Mouse (Mus musculus) right cerebral cortex, postnatal 10 days (tissue): ENCODE data around the gene Arfrp1.
A peak's percentile ranks its signal among the peaks of the same experiment; 100 is the strongest.

ENCODE experiments used
- DNase-seq, 2 experiments: peaks; one replicate each; pipeline ENCODE4 v3.0.0; 2021; ENCODE audit warnings: low spot score in 2 of 2

Gene Arfrp1

DNA sequence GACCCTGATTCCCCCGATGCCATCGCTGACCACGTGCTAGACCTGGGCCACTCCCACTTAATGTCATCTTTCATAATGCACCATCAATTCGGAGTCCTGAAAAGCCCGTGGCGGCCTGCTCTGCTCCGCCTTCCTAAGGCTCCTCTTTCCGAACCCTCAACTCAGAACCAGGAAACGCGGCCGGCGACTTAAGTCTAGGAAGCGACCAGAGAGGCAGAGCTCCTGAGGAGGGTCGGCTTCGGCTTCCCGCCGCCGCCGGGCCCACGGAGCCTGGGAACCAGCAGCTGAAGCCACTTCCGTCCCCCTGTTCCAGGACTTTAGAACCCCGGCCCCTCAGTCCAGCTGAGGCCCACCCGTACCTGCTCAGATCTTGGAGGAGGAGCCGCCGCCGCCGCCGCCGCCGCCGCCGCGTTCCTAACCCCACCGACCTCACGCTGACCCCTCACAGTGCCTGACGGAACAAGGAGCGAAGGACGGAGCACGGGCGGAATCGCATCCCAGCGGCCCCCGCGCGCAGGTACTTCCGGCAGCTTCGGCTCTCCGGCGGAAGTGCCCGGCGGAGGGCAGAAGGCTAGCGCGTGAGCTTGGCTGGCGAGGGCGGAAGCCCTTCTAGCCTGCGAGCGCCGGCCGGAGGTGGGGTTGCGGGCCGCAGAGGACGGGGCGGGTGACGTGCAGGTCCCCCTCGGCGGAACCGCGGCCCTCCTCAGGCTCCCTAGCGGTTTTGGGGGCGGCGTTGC, at the start of gene Arfrp1, which contains the start of gene Zgpat:
TSS of gene Arfrp1 (minus strand) at position 545 of the 737 bp plus-strand sequence.
TSS of gene Zgpat (plus strand) at position 69 of the 737 bp plus-strand sequence.
- DNase-seq, result peak; percentile 92 to 93

DNA sequence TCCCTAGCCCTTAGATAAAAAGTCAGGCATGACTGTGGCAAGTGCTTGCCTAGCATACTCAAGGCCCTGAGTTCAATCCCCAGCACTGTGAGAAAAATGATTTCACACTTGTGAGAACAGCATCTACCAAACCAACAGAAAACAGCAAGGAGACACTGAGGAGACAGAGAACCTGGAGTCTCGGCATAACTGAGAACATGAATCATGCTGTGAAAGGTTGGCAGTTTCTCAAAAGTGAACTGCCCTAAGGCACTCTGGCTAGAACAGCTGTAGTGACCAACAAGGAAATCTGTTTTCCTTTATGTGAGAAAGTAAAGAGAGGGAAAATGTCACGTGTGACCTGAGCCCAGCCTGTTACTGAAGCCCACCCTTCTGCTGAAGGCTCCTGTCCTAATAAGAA, 47.9 kb upstream of the Arfrp1 start:
- DNase-seq, result no peak

DNA sequence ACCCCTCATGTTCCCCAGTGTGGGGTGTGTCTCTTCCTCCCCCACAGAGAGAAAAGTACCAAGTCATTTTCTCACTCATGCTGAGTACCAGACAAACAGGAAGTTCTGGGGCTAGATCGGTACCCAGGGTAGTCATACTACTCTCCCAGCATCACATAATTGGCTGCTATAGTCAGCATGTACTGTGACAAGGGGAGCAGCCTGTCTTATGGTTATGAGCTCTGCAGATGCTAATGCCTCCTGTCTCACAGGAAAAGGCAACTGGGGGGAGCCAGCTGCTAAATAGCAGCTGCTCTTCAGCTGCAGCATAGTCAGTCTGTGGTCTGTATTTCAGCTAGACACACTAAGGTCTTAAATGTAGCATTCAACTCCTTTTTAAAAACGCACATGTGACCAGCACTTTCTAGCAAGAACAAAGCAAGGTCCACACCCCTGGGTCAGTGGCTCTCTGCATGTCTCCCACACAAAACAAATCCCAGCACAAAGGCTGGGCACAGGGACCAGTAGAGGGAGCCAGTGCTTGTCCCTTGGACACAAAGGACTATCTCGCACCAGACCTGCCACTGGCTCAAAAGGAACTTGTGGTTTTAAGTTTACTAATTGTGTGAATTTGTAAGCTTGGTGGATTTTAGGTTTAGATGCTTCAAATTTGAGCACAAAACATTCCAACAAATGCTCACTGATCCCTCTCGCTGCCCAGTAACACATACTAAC, 45.7 kb upstream of the Arfrp1 start:
- DNase-seq, result peak in 1 of 2 experiments; percentile 71

DNA sequence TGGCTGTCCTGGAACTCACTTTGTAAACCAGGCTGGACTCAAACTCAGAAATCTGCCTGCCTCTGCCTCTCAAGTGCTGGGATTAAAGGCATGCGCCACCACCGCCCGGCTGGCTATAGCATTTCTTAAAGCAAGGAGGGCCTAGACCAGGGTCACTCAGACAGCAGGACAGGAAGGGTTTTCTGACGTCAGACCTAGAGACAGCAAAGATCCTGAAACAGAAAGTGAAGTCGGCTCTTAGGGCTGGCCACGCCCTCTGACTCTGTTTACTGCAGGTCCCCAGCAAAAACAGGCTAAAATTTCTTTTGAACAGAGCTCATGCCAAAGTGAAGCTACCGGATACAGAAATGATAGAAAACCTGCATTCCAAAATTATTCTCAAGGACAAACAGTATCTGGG, 44.4 kb upstream of the Arfrp1 start:
- DNase-seq, result no peak

DNA sequence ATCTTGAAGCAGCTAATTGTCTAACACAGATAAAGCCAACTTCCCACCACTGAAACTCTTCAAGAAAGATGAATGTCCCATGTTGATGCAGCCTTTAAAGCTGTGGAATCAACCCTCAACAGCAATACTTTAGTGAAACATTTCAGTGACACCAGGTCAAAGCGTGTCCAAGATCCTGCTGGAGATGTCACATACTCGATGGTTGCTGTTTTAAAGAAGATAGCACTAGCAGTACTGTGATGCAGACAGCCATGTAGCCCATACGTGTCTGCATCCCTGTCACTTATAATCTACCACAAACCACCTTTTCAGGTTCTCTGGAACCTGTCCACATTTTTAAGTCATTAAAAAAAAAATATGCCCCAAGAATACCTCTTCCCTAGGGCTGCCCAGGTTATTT, 38.5 kb upstream of the Arfrp1 start:
- DNase-seq, result no peak

DNA sequence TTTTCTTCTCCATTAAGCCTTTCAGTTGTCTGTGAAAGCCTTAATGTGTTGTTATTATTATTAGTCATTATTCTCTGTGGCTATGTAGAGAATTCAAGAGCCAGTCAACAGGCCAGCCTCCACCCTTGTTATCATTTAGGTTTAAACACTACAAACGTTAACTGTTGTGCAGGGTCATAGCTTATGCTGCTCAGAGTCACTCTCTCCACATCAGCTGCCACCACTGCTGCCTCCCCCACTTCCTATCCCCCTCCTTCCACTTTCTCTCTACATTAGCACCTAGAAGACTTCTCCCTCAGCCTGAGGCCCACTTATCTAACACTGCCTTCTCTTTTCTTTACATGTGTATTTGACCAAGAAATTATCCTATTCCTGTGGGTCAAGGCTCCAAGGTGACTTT, 36.3 kb upstream of the Arfrp1 start:
- DNase-seq, result no peak

DNA sequence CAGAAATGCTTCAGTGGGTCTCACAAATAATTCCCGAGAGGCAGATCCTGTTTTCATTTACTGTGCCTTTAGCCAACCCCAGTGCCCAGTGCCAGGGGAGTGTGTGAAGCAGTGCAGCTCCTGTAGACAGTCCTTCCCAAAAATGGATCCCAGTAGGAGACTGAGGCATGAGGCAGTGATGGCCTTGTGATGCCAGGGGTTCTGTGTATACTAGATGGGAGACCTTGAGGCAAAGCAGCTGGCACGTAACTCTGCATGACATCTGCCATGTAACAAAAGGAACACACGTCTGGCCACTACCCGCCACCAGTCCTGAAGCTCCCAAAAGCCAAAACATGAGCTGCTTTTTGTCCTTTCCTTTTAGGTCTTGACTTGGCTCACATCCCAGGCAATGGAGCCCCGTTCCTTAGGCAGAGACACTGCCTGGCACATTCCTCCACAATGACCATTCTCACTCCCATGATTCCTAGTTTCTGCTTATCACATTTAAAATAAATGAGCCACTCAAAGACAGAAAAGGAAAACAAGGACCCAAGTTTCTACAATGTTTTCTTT, 32.1 kb upstream of the Arfrp1 start:
- no peak for DNase-seq

DNA sequence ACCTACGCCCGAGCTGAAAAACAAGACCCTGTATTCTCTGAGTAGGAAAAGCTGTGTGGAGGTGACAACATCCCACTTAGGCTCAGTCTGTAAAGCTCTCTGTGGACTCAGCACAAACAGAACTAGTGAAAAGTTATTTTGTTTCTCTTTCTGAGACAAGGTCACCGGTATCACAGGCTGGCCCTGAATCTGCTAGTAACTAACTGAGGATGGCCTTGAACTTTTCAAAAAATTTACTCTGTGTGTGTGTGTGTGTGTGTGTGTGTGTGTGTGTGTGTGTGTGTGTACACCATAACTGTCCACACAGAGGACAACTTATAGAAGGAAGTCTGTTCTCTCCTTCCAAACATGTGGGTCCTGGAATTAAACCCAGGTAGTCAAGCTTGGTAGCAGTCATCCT, 28.9 kb upstream of the Arfrp1 start:
- DNase-seq, result no peak

DNA sequence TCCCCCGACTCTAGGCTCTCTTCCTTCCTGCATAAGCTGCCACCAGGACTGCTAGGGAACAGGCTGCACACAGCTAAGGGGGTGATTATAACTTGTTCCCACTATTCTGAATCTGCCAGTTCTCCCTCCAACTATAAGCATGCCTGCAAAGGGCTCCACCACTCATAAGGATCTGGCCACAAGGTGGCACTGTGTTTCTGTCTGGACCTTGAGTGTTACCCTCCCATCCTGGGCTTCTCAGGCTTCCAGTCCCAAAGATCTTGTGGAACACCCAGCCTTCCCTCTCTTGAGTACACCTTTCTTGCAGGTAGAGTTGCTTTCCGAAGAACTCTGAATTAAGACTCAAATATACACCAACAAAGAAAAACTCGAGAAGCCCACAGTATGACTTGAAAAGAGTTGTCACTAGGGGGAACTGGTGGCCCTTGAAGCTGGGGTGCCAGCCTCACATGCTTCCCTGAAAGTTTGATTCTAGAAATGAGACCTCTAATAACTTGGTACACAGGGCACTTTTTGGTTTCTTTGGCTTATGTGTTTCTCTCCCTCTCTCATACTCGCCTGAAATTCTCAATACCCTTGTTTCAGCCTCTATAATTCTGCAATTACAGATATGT, 27.5 kb upstream of the Arfrp1 start:
- peak; percentile 86 to 92 for DNase-seq

DNA sequence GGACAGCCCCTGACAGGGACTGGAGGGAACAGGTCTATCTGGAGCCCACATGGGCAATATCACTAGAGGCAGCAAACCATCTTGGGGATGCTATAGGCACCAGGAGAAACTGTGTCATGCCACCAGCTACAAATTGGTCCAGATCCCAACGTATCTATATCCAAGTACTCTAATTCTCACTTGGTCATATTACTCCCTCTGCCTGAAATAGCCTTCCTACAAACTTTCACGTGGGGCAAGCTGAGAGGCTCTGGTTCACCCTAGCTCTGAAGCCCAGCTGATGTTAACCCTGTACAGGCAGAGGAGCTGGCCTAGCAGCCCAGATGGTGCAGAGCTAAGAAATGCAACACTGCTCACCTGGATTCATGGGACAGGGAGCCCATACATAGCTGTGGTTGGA, 26.3 kb upstream of the Arfrp1 start:
- no peak for DNase-seq

DNA sequence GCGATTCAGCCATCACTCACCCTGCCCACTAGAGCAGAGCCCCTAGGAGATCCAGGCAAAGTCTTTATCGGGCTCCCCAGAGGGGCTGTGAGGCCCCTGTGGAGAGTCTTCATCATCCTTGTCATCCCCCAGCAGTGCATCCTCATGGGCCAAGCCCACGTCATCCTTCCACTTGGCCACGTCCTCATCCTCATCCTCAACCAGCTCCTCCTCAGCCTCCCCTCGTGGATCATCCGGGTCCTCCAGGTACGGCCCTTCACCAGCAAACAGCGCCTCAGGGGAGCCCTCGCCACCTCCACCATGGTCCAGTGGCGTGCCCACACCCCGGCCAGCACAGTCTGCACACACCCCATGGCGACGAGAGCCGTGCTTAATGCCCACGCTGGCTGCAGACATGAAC, 25.8 kb upstream of the Arfrp1 start:
- DNase-seq, result no peak

DNA sequence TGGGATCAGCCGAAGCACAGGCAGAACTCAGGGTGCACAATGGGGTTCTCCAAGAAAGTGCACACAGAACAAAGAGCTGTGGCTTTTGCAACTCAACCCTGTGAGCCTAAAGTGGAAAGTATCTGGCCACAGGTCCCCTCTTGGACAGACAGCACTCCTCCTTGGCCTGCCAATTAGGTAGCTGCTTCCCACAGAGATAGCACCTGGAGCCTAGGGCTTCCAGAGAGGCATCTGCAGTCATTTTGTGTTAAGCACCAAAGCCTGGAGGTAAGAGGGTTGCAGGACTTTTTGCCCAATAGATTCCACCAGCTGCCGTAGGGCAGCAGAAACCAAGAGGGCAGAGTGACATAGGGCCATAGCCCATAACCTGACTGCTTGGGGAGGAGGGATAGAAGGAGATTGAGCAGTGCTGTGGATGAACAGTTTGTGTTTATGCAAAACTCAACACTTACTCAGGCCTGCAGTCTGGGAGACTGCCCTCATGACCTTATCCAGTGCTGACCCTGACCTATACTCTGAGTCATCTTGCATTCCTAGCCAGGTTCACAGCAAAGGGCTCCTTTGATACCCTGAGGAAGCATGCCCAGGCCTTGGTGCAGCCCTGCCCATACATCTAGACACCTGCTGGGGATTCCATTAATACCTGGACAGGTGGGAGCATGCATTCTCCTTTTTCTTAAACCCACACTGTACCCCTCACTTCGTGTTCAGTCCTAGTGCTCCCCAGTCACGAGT, 25.1 kb upstream of the Arfrp1 start:
- no peak for DNase-seq

DNA sequence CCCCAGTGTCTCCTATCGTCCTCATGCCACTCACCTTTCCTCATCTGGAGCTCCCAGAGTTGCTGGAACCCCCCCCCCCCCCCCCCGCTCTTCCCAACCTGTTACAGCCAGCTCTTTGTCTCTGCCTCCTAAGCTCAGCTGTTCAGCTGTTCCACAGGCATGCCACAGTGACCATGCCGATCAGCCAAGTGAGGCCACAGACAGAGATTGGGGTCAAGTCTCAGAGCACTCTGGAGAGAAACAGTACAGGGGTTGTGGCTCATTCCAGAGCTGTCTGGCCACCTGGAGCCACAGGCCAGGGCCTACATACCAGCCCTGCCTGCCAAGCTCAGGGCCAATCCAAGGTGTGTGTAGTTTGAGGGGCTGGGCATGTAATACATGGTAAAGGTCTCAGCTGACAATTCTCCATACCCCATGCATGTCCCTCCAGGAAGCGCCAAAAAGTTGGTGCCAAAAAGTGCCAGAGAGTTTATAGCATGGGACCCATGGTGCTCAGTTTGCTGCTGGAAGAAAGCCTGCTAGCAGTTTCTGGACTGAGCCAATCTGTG, 21.5 kb upstream of the Arfrp1 start:
- no peak for DNase-seq

DNA sequence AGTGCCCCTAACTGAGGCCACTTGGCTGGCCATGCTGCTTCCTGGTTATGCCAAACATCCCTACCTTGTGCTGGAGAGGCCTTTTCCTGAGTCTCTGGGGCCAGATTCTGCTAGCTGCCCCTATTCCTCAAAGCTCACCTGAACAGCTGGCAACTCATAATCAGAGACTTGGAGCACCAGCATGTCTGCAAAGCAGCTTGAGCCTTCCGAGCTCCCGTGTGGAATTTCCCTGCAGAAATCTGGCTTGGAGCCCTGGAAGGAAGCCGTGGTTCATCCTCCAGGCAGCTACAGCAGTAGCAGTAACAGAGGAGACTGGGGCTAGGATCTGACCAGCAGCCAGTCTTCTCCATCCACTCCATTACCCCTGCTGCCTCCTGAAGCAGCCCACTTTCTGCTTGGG, 20.7 kb upstream of the Arfrp1 start:
- peak; percentile 79 to 80 for DNase-seq

DNA sequence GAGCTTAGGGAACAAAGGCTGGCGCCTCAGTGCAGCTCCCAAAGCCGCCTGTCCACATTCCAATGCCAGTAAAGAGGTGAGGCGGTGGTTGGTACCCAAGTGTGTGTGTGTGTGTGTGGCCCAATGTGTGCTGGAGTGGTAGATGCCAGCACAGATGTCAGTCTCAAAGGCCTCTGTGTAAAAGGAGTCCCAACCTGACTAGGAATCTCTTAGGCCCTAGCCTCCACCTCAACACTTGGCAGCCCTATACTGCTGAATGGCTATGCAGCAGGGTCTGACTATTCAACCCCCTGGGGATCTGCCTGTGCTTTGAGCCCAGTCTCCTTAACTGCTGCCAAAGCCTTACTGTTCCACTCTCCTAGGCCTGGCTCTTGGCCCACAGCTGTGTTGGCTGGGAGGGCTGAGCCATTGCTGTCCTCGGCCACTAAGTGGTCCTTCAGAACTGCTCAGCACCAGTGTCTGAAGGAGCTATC, 19.8 kb upstream of the Arfrp1 start:
- peak; percentile 76 for DNase-seq

DNA sequence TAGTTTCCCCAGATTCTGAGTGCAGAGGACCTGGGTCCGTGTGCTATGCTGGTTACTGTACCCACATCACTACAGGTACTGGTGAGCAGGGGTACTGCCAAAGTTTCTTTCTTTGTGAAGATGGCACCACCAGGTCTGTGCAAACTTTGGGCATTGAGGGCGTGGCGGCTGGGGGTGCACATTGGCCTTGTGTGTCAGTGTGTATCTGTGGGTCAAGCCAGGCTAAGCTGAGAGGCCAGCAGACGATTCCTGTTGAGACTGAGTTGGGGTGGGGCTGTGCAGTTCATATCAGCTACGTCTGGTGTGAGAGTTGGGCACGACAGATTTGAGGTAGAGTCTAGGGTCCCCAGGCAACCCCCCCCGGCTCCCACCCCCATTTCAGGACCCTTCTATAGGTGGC, 19.3 kb upstream of the Arfrp1 start:
- DNase-seq, result no peak

DNA sequence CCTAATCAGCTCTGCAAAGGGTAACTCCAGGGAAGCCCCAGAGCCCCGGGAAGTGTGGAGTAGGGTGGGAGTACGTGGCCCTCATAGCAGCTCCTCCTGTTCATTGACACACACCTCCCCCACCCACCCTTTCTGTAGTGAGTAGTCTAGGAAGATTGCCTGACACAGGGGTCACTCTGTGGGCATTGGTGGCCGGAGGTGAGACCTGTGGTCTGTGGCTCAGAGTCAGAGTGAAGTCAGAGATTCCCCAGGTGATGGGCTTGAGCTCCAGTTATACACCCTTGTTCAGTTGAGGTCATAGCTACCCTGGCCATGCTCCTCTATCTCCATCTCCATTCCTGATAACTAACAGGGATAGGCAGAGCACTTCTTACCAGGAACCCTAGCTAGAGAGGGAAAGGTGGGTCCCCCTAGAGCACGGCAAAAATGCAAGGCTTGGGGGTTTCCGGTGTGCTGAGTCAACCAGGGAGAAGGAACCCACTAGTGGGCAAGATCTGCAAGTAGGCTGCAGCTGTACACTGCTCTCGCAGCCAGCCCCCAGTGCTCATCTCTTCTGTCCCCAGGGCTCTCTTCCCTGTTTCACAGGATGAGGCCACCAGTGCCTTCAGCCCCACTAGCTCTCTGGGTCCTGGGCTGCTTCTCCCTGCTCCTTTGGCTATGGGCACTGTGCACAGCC, 16.6 kb upstream of the Arfrp1 start:
- no peak for DNase-seq

DNA sequence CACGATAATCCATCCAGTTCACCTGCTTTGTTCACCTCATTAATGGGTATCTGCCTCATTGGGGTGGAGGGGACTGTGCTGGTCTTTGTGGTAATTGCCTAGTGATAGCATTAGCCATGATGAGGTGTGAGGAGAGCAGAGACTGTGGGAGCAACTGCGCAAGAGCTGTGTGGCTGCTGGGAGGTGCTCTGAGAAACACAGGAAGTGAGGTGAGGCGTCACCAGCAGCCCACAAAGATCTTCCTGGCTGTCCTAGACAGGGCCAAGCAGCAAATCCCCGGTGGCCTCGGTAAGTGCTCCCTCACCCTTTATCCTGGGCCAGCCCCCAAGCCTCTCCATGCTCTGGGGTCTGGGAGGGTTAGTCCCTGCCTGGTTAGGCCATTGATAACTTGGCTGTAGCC, 15.9 kb upstream of the Arfrp1 start:
- DNase-seq, result no peak

DNA sequence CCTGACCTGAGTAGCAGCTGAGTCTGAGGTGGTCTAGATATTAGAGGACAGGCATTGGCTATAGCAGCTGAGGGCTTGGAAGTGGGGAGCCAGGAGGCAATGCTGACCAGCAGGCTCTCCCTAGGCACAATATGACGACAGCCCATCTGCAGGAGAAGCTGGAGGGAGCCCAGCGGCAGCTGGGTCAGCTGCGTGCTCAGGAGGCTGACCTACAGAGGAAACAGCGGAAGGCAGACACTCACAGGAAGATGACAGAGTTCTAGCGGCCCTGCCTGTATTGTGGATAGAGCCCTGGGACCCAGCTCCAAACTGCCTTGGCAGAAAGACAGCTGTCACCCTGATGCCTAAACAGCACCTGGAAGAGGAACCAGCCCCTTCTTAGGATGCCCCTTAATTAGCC, 15.0 kb upstream of the Arfrp1 start:
- no peak for DNase-seq

DNA sequence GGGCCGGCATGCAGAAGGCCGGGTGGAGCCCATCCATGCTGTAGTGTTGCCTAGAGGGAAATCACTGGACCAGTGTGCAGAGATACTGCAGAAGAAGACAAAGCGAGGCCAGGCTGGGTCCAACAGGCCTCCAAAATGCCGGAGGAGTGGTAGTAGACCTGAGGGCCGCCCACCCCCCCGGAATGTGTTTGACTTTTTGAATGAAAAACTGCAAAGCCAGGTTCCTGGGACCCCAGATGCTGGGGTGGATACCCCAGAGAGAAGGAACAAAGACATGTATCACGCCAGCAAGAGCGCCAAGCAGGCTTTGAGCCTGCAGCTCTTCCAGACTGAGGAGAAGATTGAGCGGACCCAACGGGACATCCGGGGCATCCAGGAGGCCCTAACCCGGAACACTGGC, 14.6 kb upstream of the Arfrp1 start, which contains the start of gene Lime1:
TSS of gene Lime1 (plus strand) at position 301 of the 400 bp plus-strand sequence.
- DNase-seq, result no peak

DNA sequence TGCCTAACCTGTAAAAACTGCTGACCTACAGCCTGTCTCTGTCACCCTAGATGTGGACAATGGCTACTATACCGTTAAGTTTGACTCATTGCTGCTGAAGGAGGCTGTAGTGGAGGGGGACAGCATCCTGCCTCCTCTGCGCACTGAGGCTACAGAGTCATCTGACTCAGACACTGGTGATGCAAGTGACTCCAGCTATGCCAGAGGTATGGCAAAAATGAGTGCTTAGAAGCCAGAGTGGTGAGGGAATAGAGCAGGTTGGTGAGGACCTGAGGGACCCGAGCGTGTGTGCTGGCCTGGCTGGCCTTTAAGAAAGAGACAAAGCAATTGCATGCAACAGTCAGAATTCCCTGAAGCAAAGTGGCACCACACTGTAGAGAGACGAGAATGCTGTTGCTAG, 13.5 kb upstream of the Arfrp1 start:
- DNase-seq, result no peak
